Mouse (Mus musculus) thymus, adult 2 months (tissue): ENCODE results near the gene Gpatch2l. TPM values are rescaled to one million over a fixed set of nuclear protein-coding genes. Genes with fewer than 3 reads are reported as not detected.

Experiments
- DNase-seq: peaks from one replicate; pipeline ENCODE4 v3.0.0; 2021
- H3K27ac ChIP-seq: fragments of 200-500 bp; 2 replicates; pipeline ENCODE4 v1.5.1; 2012; ENCODE audit warnings: low read length, control low read depth; ENCODE audit not compliant: control insufficient read depth, insufficient read depth
- H3K27me3 ChIP-seq: fragments of 200-500 bp; 2 replicates; pipeline ENCODE4 v1.6.1; 2012; ENCODE audit warnings: mild to moderate bottlenecking, low read length, moderate library complexity, mixed read lengths; ENCODE audit not compliant: control insufficient read depth, insufficient read depth
- H3K36me3 ChIP-seq: fragments of 200-500 bp; 2 replicates; pipeline ENCODE4 v1.6.1; 2012; ENCODE audit warnings: mild to moderate bottlenecking, low read length, moderate library complexity; ENCODE audit not compliant: control insufficient read depth, insufficient read depth
- H3K4me1 ChIP-seq: fragments of 200-500 bp; replicated peaks from 2 replicates; pipeline ENCODE4 v1.6.1; 2012; ENCODE audit warnings: low read length; ENCODE audit not compliant: control insufficient read depth, insufficient read depth
- H3K4me3 ChIP-seq: fragments of 200-500 bp; 2 replicates; pipeline ENCODE4 v1.5.1; 2012; ENCODE audit warnings: mild to moderate bottlenecking, low read length, control low read depth, moderate library complexity; ENCODE audit not compliant: control insufficient read depth, insufficient read depth
- CTCF ChIP-seq: fragments of 200-500 bp; IDR thresholded peaks from 2 replicates; pipeline ENCODE4 v1.5.1; 2012; ENCODE audit warnings: mild to moderate bottlenecking, control low read depth, low read length, moderate library complexity, borderline replicate concordance; ENCODE audit not compliant: control insufficient read depth, poor library complexity, insufficient read depth; ENCODE audit errors: extremely low read depth
- POLR2A ChIP-seq: fragments of 200-500 bp; IDR thresholded peaks from 2 replicates; pipeline ENCODE4 v1.6.1; 2012; ENCODE audit warnings: mild to moderate bottlenecking, low read length, control low read depth, moderate library complexity; ENCODE audit not compliant: control insufficient read depth, poor library complexity, insufficient read depth; ENCODE audit errors: extremely low read depth
- WGBS: fragments of 180-500 bp; shearing (Covaris S2); methylation state at CpG from one replicate; pipeline ENCODE4 v1.1.7; 2018; 5-methylcytosine and 5-hydroxymethylcytosine counted together
- polyA plus RNA-seq: library from polyadenylated mRNA; depleted of rRNA; stranded (reverse); fragments of >200 nt; gene quantifications from 2 replicates; pipeline ENCODE4 v1.2.3, GENCODE M21; 2012; rRNA removed

Gpatch2l gene
- polyA plus RNA-seq, 1 experiment: 22.7 TPM

GRCm38 (mm10) chr12:86336209-86336608 lies 94.6 kb downstream of the Gpatch2l start:
- no peak for DNase-seq
- 96% methylated on average over 3 of the region's 3 CpGs for WGBS
- TF ChIP-seq CTCF (no peak), POLR2A (no peak)
- no peaks in the 10 kb centered on the region; the same call in 1 of the 2 replicates for H3K4me1 ChIP-seq
- H3K36me3 ChIP-seq: no peaks in the 10 kb centered on the region
- no peaks in the 10 kb centered on the region for H3K27me3 ChIP-seq
- H3K27ac ChIP-seq: no peak overlapping the region
- H3K4me3 ChIP-seq: no peak overlapping the region

GRCm38 (mm10) chr12:86336887-86337286 lies 95.2 kb downstream of the Gpatch2l start:
- no peak overlapping the region for H3K27ac ChIP-seq
- no peak for DNase-seq
- no peaks in the 10 kb centered on the region for H3K27me3 ChIP-seq
- H3K4me3 ChIP-seq: no peak overlapping the region
- WGBS: 53% methylated on average over 7 of the region's 7 CpGs
- H3K4me1 ChIP-seq: no peaks in the 10 kb centered on the region; the same call in 1 of the 2 replicates
- no peaks in the 10 kb centered on the region for H3K36me3 ChIP-seq
- TF ChIP-seq POLR2A: no peak
- no peak for TF ChIP-seq CTCF

Other genes with a start within 250 kb of the Gpatch2l start
- 3.9 and 4.3 TPM in 2 replicates for gene Tgfb3, start 162.8 kb upstream of the Gpatch2l start, polyA plus RNA-seq
- gene Ift43, start 159.3 kb upstream of the Gpatch2l start, polyA plus RNA-seq: 2.2 and 4.7 TPM in 2 replicates
- 0.24 and 0.55 TPM in 2 replicates for gene Esrrb, start 119.3 kb downstream of the Gpatch2l start, polyA plus RNA-seq